Mouse (Mus musculus) left cerebral cortex, postnatal 14 days (tissue): ENCODE measurements at regions not wholly inside any gene's neighbourhood (a gene's known extent, or its start where the extent isn't known, plus 50 kb on each side); places are given as distances from the start of the nearest gene placed in this dataset.
A peak's percentile ranks its signal among the peaks of the same experiment; 100 is the strongest.

Experiments
- DNase-seq, 2 experiments: peaks; one replicate each; pipeline ENCODE4 v3.0.0; 2021 to 2022; ENCODE audit warnings: low spot score in 2 of 2, mixed read lengths in 1 of 2
- intact Hi-C: fragments of 180-260 bp; cut with DNase I; formaldehyde crosslinking; loops from one replicate; pipeline ENCODE4 v1.15.1; 2025

GRCm38 (mm10) chr12:35863141-35863540, 62.3 kb upstream of the Agr3 start:
- intact Hi-C loops: no loop called here
- no peak for DNase-seq

GRCm38 (mm10) chr12:35853159-35853558, 72.3 kb upstream of the Agr3 start:
- DNase-seq: peak; percentile 46 to 54
- intact Hi-C loops: no loop called here

- intact Hi-C loops: no loop called here
- peak; percentile 23 to 56 for DNase-seq
Measured at GRCm38 (mm10) chr12:35846905-35847610, 78.4 kb upstream of the Agr3 start.

- intact Hi-C loops: loop anchor here (10.0 kb wide), 1 partner anchor 612 kb away; no protein-coding TSS in a partner anchor
Measured at GRCm38 (mm10) chr12:35836946-35837345, 88.5 kb upstream of the Agr3 start.

GRCm38 (mm10) chr12:35833285-35833684, 92.1 kb upstream of the Agr3 start:
- intact Hi-C loops: loop anchor here (5.0 to 10.0 kb wide), 2 partner anchors 526 to 608 kb away; no protein-coding TSS in a partner anchor
- no peak for DNase-seq

More at GRCm38 (mm10) chr12:35836946-35837345, 88.5 kb upstream of the Agr3 start:
- DNase-seq: no peak

GRCm38 (mm10) chr12:35831922-35832512, 93.4 kb upstream of the Agr3 start:
- intact Hi-C loops: loop anchor here (2.0 to 10.0 kb wide), 3 partner anchors 299 to 607 kb away; no protein-coding TSS in a partner anchor
- DNase-seq: no peak

GRCm38 (mm10) chr12:35831268-35831667, 94.2 kb upstream of the Agr3 start:
- peak; percentile 54 to 57 for DNase-seq
- intact Hi-C loops: loop anchor here (2.0 to 10.0 kb wide), 3 partner anchors 298 to 606 kb away; no protein-coding TSS in a partner anchor

GRCm38 (mm10) chr12:35827797-35828196, 97.6 kb upstream of the Agr3 start:
- intact Hi-C loops: no loop called here

GRCm38 (mm10) chr12:35826990-35827389, 98.4 kb upstream of the Agr3 start:
- DNase-seq: no peak
- intact Hi-C loops: no loop called here

More at GRCm38 (mm10) chr12:35827797-35828196, 97.6 kb upstream of the Agr3 start:
- DNase-seq: no peak

- no peak for DNase-seq
- intact Hi-C loops: no loop called here
Measured at GRCm38 (mm10) chr12:35824587-35824987, 100.8 kb upstream of the Agr3 start.

GRCm38 (mm10) chr12:35799261-35799660, 126.2 kb upstream of the Agr3 start:
- peak in 1 of 2 experiments; percentile 24 for DNase-seq
- intact Hi-C loops: no loop called here

GRCm38 (mm10) chr12:35775396-35775795, 150.0 kb upstream of the Agr3 start:
- intact Hi-C loops: no loop called here
- no peak for DNase-seq

- intact Hi-C loops: no loop called here
- no peak for DNase-seq
Measured at GRCm38 (mm10) chr12:35770387-35771024, 154.9 kb upstream of the Agr3 start.

- no peak for DNase-seq
- intact Hi-C loops: no loop called here
Measured at GRCm38 (mm10) chr12:35758916-35759315, 166.5 kb upstream of the Agr3 start.

- no peak for DNase-seq
- intact Hi-C loops: no loop called here
Measured at GRCm38 (mm10) chr12:35755159-35755558, 170.3 kb upstream of the Agr3 start.

- intact Hi-C loops: no loop called here
Measured at GRCm38 (mm10) chr12:35747997-35748396, 177.4 kb upstream of the Agr3 start.

GRCm38 (mm10) chr12:35746691-35747299, 178.6 kb upstream of the Agr3 start:
- no peak for DNase-seq
- intact Hi-C loops: no loop called here

More at GRCm38 (mm10) chr12:35747997-35748396, 177.4 kb upstream of the Agr3 start:
- DNase-seq: no peak

- DNase-seq: peak in 1 of 2 experiments; percentile 18
- intact Hi-C loops: no loop called here
Measured at GRCm38 (mm10) chr12:35742729-35743128, 182.7 kb upstream of the Agr3 start.

GRCm38 (mm10) chr12:35736427-35736826, 189.0 kb upstream of the Agr3 start:
- DNase-seq: peak in 1 of 2 experiments; percentile 27
- intact Hi-C loops: loop anchor here (5.0 kb wide), 1 partner anchor 204 kb away; no protein-coding TSS in a partner anchor

GRCm38 (mm10) chr12:35735002-35735401, 190.4 kb upstream of the Agr3 start:
- DNase-seq: no peak
- intact Hi-C loops: loop anchor here (5.0 kb wide), 1 partner anchor 203 kb away; no protein-coding TSS in a partner anchor
